Mouse (Mus musculus) naive thymus-derived CD4-positive, alpha-beta T cell, adult 2 months (primary cell): Measurements from ENCODE around the gene Hist1h4h.
A peak's percentile ranks its signal among the peaks of the same experiment; 100 is the strongest.

ENCODE experiments used
- DNase-seq: peaks from one replicate; pipeline ENCODE4 v3.0.0-alpha.2; 2011; ENCODE audit warnings: low read depth

Gene Hist1h4h

GRCm38 (mm10) chr13:23530901-23531875 is at the start of gene Hist1h4h:
Gene Hist1h4h (plus strand): TSS chr13:23531050.
- peak; percentile 98 for DNase-seq

- no peak for DNase-seq
Observed at GRCm38 (mm10) chr13:23483153-23483552, 47.7 kb upstream of the Hist1h4h start.

GRCm38 (mm10) chr13:23485271-23485670 is 45.6 kb upstream of the Hist1h4h start:
- DNase-seq, result no peak

- peak; percentile 73 for DNase-seq
Observed at GRCm38 (mm10) chr13:23488400-23489322, 42.2 kb upstream of the Hist1h4h start, which contains the start of gene Btn2a2. Gene Btn2a2 (minus strand): TSS chr13:23488857.

- DNase-seq, result no peak
Observed at GRCm38 (mm10) chr13:23490863-23491262, 40.0 kb upstream of the Hist1h4h start.

GRCm38 (mm10) chr13:23491263-23491662 is 39.6 kb upstream of the Hist1h4h start:
- no peak for DNase-seq

GRCm38 (mm10) chr13:23491990-23492389 is 38.9 kb upstream of the Hist1h4h start:
- DNase-seq, result no peak

- no peak for DNase-seq
Observed at GRCm38 (mm10) chr13:23495526-23495925, 35.3 kb upstream of the Hist1h4h start.

GRCm38 (mm10) chr13:23497656-23498321 is 33.1 kb upstream of the Hist1h4h start:
- DNase-seq, result no peak

- DNase-seq, result no peak
Observed at GRCm38 (mm10) chr13:23498653-23499052, 32.2 kb upstream of the Hist1h4h start.

- no peak for DNase-seq
Observed at GRCm38 (mm10) chr13:23499943-23500342, 30.9 kb upstream of the Hist1h4h start.

GRCm38 (mm10) chr13:23500424-23501200 is 30.2 kb upstream of the Hist1h4h start:
- DNase-seq, result peak; percentile 73

GRCm38 (mm10) chr13:23501511-23501910 is 29.3 kb upstream of the Hist1h4h start:
- DNase-seq, result no peak

- DNase-seq, result no peak
Observed at GRCm38 (mm10) chr13:23502031-23502567, 28.8 kb upstream of the Hist1h4h start.

GRCm38 (mm10) chr13:23502916-23503315 is 27.9 kb upstream of the Hist1h4h start:
- no peak for DNase-seq

- DNase-seq, result peak; percentile 69
Observed at GRCm38 (mm10) chr13:23503797-23504196, 27.1 kb upstream of the Hist1h4h start.

- no peak for DNase-seq
Observed at GRCm38 (mm10) chr13:23505662-23506345, 25.0 kb upstream of the Hist1h4h start.

- DNase-seq, result peak; percentile 72
Observed at GRCm38 (mm10) chr13:23506351-23506750, 24.5 kb upstream of the Hist1h4h start.

- DNase-seq, result no peak
Observed at GRCm38 (mm10) chr13:23506819-23507515, 23.9 kb upstream of the Hist1h4h start.
